Mouse (Mus musculus): ENCODE measurements around the gene Plekhh2. TPM values are rescaled to one million over a fixed set of nuclear protein-coding genes. Genes with fewer than 3 reads are reported as not detected.

The Plekhh2 gene
- polyA plus RNA-seq, 1 experiment from 2014 or later = 7.0 TPM

DNA sequence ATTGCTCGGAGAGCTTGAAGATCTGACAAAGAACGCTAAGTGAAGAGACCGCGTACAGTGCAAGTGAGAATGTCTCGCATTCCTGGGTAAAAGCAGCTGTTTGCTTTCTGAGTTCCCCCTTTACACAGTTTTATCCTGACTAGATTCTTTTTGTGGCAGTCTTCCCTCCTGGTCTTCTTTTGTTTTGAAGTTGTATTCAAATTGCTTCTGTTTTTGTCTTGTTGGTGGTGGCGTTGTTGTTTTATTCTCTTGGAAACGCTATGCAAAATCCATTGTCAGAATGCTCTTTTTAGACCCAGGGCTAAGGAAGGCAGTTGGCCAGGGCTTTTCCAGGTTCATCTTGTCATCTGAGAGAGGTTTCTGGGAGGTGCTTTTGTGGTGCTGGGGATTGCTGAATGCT lies 84.8 kb downstream of the Plekhh2 start:
- WGBS = 62% methylated on average over 7 of the region's 7 CpGs
- peak overlapping the region; percentile 62 for H3K27ac ChIP-seq
- H3K9me3 ChIP-seq = no peaks in the 10 kb centered on the region; the same call in 1 of the 2 replicates
- H3K4me3 ChIP-seq (replicated peaks) = no peak overlapping the region
- ATAC-seq (ENCODE audit: insufficient number of reproducible peaks, insufficient read depth, low FRiP score, low TSS enrichment, low read depth) = no peak
- H3K9ac ChIP-seq (replicated peaks) = no peak overlapping the region
- no peaks in the 10 kb centered on the region for H3K27me3 ChIP-seq
- H3K36me3 ChIP-seq = peaks cover 35% of the 10 kb centered on the region
- H3K4me2 ChIP-seq = 0 out of 2 replicates have a peak overlapping the region, but pooled peaks have one; percentile 13
- H3K4me1 ChIP-seq (replicated peaks) = peaks cover 20% of the 10 kb centered on the region

DNA sequence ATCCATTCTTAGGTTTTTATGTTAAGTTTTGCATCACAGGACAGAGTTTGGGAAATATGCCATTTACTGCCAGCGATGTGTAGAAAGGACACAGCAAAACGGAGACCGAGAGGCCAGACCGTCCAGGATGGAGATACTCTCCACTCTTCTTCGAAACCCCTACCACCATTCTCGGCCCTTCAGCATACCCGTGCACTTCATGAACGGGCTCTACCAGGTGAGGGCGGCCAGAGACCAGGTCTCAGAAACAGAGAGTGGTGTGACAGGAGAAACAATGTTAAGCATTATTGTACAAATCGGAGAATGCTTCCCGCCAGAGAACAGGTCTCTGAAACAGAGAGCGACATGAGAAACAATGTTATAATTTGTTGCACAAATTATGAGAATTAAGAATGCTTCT lies 86.2 kb downstream of the Plekhh2 start:
- ATAC-seq (ENCODE audit: insufficient number of reproducible peaks, insufficient read depth, low FRiP score, low TSS enrichment, low read depth) = no peak
- Histone ChIP-seq H3K27me3 (no peaks in the 10 kb centered on the region), H3K4me3 (replicated peaks) (no peak overlapping the region), H3K27ac (no peak overlapping the region), H3K4me2 (no peak overlapping the region), H3K36me3 (peaks cover 23% of the 10 kb centered on the region), H3K9ac (replicated peaks) (no peak overlapping the region), H3K4me1 (replicated peaks) (peaks cover 20% of the 10 kb centered on the region), H3K9me3 (no peaks in the 10 kb centered on the region; the same call in 1 of the 2 replicates)
- WGBS = 91% methylated on average over 12 of the region's 12 CpGs

DNA sequence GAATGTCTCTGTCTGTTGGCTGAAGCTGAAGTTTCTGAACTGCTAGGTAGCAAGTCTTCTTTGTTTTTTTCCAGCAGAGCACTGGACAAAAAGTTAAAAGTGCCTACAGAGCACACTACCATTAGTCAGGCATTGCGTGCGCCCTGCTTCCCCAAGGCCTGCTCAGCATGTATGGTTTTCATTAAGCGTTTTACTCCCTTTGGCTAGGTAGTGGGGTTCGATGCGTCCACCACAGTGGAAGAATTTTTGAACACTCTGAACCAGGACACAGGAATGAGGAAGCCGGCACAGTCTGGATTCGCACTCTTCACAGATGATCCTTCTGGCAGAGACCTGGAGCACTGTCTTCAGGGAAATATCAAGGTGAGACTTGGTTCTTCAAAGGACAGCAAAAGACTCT lies 87.2 kb downstream of the Plekhh2 start:
- Histone ChIP-seq H3K27ac (peak overlapping the region; percentile 66; the same call in 1 of the 2 replicates), H3K4me2 (no peak overlapping the region), H3K9ac (replicated peaks) (no peak overlapping the region), H3K4me3 (replicated peaks) (no peak overlapping the region), H3K9me3 (no peaks in the 10 kb centered on the region; the same call in 1 of the 2 replicates), H3K27me3 (no peaks in the 10 kb centered on the region), H3K4me1 (replicated peaks) (peaks cover 20% of the 10 kb centered on the region), H3K36me3 (peaks cover 15% of the 10 kb centered on the region)
- ATAC-seq (ENCODE audit: insufficient number of reproducible peaks, insufficient read depth, low FRiP score, low TSS enrichment, low read depth) = no peak
- 42% methylated on average over 7 of the region's 7 CpGs for WGBS

DNA sequence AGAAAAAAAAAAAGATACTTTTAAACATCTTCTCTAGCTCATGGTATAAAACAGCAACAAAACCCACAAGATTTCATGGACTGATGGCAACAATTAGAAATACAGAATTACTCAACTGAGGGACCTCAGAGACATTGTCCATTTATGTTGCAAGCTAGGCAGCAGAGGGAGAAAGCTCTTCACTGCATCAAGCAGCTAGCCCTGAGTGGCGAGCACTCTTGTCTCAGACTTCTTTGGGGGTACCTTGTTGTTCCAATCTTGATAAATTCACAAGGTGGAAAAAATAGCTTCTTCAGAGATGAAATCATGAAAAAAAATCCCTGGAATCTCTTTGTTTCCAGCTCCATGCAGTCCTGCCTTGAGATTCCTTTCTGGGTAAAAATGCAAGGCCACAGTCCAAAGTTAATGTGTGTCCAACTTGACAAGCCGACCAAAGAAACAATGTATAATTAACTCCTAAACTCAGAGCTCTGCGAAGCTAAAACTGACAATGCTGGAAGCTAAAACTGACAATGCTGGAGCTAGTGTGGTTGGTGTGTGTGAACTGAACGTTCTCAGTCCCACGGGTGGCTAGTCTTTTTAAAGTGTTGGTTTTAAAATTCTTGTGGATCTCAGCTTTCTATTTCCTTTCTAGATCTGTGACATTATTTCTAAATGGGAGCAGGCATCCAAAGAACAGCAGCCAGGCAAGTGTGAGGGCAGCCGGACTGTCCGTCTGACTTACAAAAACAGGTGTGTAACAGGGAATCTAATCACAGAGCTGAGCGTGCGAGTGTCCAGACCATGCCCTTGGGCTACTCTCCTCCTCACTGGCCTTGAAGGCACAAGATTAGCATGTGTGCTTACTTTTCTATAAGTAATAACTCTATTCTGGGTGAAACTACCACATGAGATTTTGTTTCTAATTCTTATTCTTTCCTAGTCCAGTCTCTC lies 88.6 kb downstream of the Plekhh2 start:
- H3K4me3 ChIP-seq (replicated peaks) = no peak overlapping the region
- H3K27me3 ChIP-seq = no peaks in the 10 kb centered on the region
- H3K9ac ChIP-seq (replicated peaks) = no peak overlapping the region
- 73% methylated on average over 9 of the region's 9 CpGs for WGBS
- H3K36me3 ChIP-seq = peaks cover 7% of the 10 kb centered on the region; the same call in 1 of the 2 replicates
- H3K4me2 ChIP-seq = no peak overlapping the region
- peaks cover 20% of the 10 kb centered on the region for H3K4me1 ChIP-seq (replicated peaks)
- ATAC-seq (ENCODE audit: insufficient number of reproducible peaks, insufficient read depth, low FRiP score, low TSS enrichment, low read depth) = no peak
- H3K27ac ChIP-seq = peak overlapping the region; percentile 42
- no peaks in the 10 kb centered on the region for H3K9me3 ChIP-seq

DNA sequence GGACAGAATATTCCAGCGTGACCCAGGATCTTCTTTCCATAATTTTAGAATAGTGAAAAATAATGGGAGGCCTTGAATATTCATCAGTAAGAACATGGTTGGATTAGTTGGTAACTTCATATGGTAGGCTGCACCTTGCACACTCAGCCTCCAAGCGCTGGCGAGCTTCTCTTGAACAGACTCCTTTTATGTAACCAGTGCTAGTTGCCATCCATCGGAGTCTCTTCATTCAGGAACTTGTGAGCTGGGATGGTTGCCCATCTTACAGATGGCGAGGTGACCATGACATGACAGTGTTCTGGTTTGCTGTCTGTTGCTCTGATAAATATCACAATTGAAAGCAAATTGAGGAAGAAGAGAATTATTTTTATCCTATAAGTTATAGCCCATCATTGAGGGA lies 90.1 kb downstream of the Plekhh2 start:
- H3K27me3 ChIP-seq = no peaks in the 10 kb centered on the region
- H3K4me1 ChIP-seq (replicated peaks) = peaks cover 9% of the 10 kb centered on the region; the same call in 1 of the 2 replicates
- ATAC-seq (ENCODE audit: insufficient number of reproducible peaks, insufficient read depth, low FRiP score, low TSS enrichment, low read depth) = no peak
- H3K36me3 ChIP-seq = peaks cover 13% of the 10 kb centered on the region
- H3K9me3 ChIP-seq = no peaks in the 10 kb centered on the region
- H3K27ac ChIP-seq = no peak overlapping the region
- no peak overlapping the region for H3K9ac ChIP-seq (replicated peaks)
- no peak overlapping the region for H3K4me2 ChIP-seq
- no peak overlapping the region for H3K4me3 ChIP-seq (replicated peaks)
- 91% methylated on average over 5 of the region's 5 CpGs for WGBS

DNA sequence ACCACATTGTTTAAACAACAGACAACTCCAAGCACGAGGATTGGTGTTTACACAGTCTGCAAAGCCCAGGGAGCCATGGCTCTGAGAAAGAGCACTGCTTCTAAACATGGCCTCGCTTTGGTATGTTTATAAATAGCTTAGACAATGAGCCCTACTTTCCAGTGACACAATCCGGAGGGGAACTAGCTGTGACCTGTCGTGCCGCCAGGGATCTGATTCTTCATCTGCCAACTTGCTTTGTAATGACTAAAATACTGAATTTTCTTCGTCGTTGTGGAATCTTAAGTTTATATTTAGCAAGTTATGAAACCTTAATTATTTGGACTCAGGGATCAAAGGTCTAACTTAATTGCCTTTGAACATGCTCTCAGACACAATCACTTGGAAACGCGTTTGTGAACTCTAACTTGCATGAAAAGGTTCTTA lies 91.5 kb downstream of the Plekhh2 start:
- H3K4me3 ChIP-seq (replicated peaks) = no peak overlapping the region
- no peak overlapping the region for H3K4me2 ChIP-seq
- H3K36me3 ChIP-seq = peaks cover 17% of the 10 kb centered on the region
- H3K27ac ChIP-seq = no peak overlapping the region
- no peaks in the 10 kb centered on the region for H3K27me3 ChIP-seq
- no peaks in the 10 kb centered on the region for H3K9me3 ChIP-seq
- no peak overlapping the region for H3K9ac ChIP-seq (replicated peaks)
- ATAC-seq (ENCODE audit: insufficient number of reproducible peaks, insufficient read depth, low FRiP score, low TSS enrichment, low read depth) = no peak
- H3K4me1 ChIP-seq (replicated peaks) = peaks cover 9% of the 10 kb centered on the region; the same call in 1 of the 2 replicates
- WGBS = 72% methylated on average over 9 of the region's 9 CpGs

DNA sequence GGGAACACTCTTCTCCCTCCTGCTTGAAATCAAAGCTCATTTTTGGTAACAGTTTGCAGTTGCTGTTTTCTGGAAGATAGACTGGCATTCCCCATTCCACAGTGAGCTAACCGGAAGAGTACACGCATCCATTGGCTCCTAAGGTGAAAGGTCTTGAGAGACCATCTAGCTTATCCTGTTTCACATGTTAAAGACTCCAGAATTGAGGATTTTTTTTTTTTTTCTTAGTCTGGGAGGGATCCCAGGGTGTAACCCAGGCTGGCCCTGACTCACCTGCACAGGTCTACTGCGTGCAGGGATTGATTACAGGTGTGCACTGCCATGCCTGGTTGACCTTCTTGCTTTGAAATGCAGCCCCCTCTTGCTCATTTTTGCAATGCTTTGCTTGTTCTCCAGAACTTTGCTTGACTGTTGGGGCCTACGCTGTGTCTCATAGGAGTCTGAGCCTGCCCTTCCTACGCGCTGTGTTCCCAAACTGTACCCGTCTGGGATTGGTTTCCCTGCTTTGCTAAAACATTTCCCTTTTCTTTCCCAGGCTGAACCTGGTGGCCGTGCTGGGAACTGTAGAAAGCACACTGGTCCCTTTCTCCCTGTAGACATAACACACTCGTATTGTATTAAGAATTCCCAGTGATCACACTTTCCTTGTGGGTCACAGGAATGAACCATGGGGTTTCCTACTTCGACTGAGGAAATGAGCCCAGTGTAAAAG lies 92.2 kb downstream of the Plekhh2 start:
- H3K9me3 ChIP-seq = no peaks in the 10 kb centered on the region
- WGBS = 91% methylated on average over 10 of the region's 10 CpGs
- peaks cover 13% of the 10 kb centered on the region; the same call in 1 of the 2 replicates for H3K4me1 ChIP-seq (replicated peaks)
- H3K9ac ChIP-seq (replicated peaks) = no peak overlapping the region
- H3K27me3 ChIP-seq = no peaks in the 10 kb centered on the region
- no peak overlapping the region for H3K27ac ChIP-seq
- H3K4me3 ChIP-seq (replicated peaks) = no peak overlapping the region
- no peak overlapping the region for H3K4me2 ChIP-seq
- ATAC-seq (ENCODE audit: insufficient number of reproducible peaks, insufficient read depth, low FRiP score, low TSS enrichment, low read depth) = no peak
- peaks cover 17% of the 10 kb centered on the region for H3K36me3 ChIP-seq

DNA sequence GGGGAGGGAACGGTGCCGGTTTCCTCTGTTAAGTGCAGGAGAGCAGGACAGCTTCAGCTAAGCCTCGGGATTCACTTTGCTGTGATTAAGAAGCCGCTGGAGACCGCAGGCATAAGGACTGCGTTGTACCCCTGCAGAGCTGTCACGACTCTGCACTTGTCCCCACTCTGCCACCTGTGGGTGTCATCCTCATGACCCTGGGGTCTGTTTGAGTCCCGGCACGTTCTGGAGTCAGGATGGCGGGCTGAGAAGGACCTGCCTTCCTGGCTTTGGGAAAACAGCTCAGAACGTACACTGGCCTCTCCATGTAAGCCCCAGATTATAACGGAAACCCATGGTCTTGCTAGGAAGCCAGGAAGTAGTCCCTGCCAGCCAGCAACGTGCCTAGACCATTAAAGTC lies 95.3 kb downstream of the Plekhh2 start:
- no peak overlapping the region for H3K4me2 ChIP-seq
- 51% methylated on average over 13 of the region's 13 CpGs for WGBS
- no peak overlapping the region for H3K4me3 ChIP-seq (replicated peaks)
- H3K9me3 ChIP-seq = no peaks in the 10 kb centered on the region
- ATAC-seq (ENCODE audit: insufficient number of reproducible peaks, insufficient read depth, low FRiP score, low TSS enrichment, low read depth) = no peak
- no peak overlapping the region for H3K9ac ChIP-seq (replicated peaks)
- no peaks in the 10 kb centered on the region for H3K27me3 ChIP-seq
- H3K4me1 ChIP-seq (replicated peaks) = peaks cover 13% of the 10 kb centered on the region
- peaks cover 24% of the 10 kb centered on the region for H3K36me3 ChIP-seq
- H3K27ac ChIP-seq = no peak overlapping the region

DNA sequence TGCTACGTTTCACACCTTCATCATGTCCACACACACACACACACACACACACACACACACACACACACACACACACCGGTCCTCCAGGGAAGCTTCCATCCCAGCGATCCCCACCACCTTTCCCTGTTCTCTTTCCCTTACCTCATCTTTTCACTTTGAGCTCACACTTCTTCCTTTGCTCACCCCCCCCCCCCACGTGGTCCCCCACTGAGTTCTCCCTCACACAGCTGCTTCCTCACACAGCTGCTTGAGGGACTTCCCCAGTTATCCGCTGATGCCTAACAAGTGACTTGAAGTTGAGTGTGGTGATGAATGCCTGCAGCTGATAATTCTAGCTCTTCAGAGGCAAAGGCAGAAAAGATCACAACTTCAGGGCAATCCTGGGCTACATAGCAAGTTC lies 95.9 kb downstream of the Plekhh2 start:
- H3K9ac ChIP-seq (replicated peaks) = no peak overlapping the region
- H3K4me1 ChIP-seq (replicated peaks) = peaks cover 16% of the 10 kb centered on the region
- H3K9me3 ChIP-seq = no peaks in the 10 kb centered on the region
- no peak overlapping the region for H3K4me2 ChIP-seq
- no peak overlapping the region for H3K27ac ChIP-seq
- H3K36me3 ChIP-seq = peaks cover 28% of the 10 kb centered on the region
- H3K27me3 ChIP-seq = no peaks in the 10 kb centered on the region
- no peak overlapping the region for H3K4me3 ChIP-seq (replicated peaks)
- no peak for ATAC-seq (ENCODE audit: insufficient number of reproducible peaks, insufficient read depth, low FRiP score, low TSS enrichment, low read depth)
- 60% methylated on average over 5 of the region's 5 CpGs for WGBS

DNA sequence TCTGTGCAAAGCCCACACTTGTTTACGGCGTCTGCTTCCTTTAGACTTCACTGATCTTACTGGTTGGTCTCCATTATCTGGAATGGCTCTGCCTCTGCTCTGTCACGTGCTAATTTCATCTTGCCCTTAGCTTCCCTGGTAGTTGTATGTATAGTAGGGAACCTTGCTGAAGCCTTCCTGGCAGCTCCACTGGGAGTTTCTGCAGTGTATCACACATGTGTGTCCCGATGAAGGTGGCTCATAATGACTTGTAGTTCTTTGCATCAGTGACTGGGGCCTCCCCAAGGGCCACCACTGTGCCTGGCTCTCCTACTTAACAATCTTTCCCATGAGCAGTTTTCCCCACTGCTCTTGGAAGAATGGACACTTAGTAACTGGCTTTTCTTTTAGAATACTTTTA lies 96.9 kb downstream of the Plekhh2 start:
- Histone ChIP-seq H3K27me3 (no peaks in the 10 kb centered on the region), H3K4me3 (replicated peaks) (no peak overlapping the region), H3K9ac (replicated peaks) (no peak overlapping the region), H3K9me3 (peaks cover 6% of the 10 kb centered on the region), H3K36me3 (peaks cover 35% of the 10 kb centered on the region), H3K4me2 (no peak overlapping the region), H3K27ac (no peak overlapping the region), H3K4me1 (replicated peaks) (peaks cover 16% of the 10 kb centered on the region)
- no peak for ATAC-seq (ENCODE audit: insufficient number of reproducible peaks, insufficient read depth, low FRiP score, low TSS enrichment, low read depth)
- 72% methylated on average over 4 of the region's 4 CpGs for WGBS

DNA sequence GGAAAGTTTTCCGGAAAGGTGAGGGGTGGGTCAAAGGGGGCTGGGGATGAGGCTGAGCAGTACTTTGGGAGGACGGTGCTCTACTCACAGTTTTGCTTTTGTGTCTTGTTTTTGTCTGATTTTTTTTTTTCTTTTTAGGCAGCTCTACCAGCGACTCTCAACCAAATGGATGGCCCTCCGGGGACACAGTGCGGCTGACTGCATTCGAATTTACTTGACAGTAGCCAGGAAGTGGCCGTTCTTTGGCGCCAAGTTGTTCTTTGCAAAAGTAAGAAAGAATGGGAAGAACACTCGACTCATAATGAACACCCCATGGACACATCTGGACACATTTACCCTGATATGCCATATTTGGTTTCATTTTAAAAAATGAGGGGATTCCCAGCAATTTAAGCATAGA lies 99.8 kb downstream of the Plekhh2 start:
- no peak overlapping the region for H3K9ac ChIP-seq (replicated peaks)
- peaks cover 16% of the 10 kb centered on the region for H3K4me1 ChIP-seq (replicated peaks)
- WGBS = 66% methylated on average over 9 of the region's 9 CpGs
- H3K27ac ChIP-seq = no peak overlapping the region
- no peak for ATAC-seq (ENCODE audit: insufficient number of reproducible peaks, insufficient read depth, low FRiP score, low TSS enrichment, low read depth)
- no peak overlapping the region for H3K4me3 ChIP-seq (replicated peaks)
- H3K4me2 ChIP-seq = no peak overlapping the region
- peaks cover 45% of the 10 kb centered on the region for H3K36me3 ChIP-seq
- H3K9me3 ChIP-seq = peaks cover 14% of the 10 kb centered on the region
- no peaks in the 10 kb centered on the region for H3K27me3 ChIP-seq
